Mouse (Mus musculus): Measurements from ENCODE around the gene Txnrd3.

DNA sequence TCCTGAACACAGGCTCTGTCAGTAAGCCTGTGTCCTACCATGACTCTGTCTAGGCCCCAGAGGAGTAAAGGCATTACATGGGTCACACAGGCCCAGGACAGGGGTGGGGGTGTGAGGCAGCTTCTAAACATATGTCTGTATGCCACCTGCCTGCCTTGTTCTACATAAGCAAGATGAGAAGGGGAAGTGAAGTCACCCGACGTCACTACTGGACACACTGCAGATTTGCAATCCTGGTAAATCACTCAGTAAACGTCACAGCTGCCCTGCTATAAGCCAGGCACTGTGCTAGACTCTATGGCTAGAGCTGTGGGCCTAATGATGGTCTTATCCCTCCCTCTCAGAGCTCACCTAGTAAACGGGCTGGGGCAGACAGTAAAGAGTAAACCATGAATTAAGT is 5.8 kb upstream of the Txnrd3 start:
- TF ChIP-seq CTCF (conservative IDR thresholded peaks at IDR 0.05 in 1 of 2, IDR thresholded peaks at IDR 0.05 in 1 of 2; ENCODE audit: low read depth in 2 of 2, low read length in 2 of 2), result no peak
- TF ChIP-seq HCFC1 (IDR thresholded peaks at IDR 0.05; ENCODE audit: low read depth, low read length), result no peak
- no peak for TF ChIP-seq EP300 (IDR thresholded peaks at IDR 0.05; ENCODE audit: low read length)

All from CH12.LX (cell line).